ENCODE assay signal across 8 mouse cellular contexts in genomic region chr12:112873452-112874190, GRCm38 (mm10). TPM values are rescaled to one million over a fixed set of nuclear protein-coding genes. Genes with fewer than 3 reads are reported as not detected.
DNase-seq lines count a peak whose midpoint lies in the region; ATAC-seq and TF ChIP-seq lines count a peak whose summit lies in the region.

No protein-coding gene starts in this region.

- DNase-seq in cerebellum, adult 9-10 months, result peak; percentile 28
- DNase-seq in ZHBTc4 (ENCODE audit: low read depth, low spot score), result peak; percentile 88
- peak; percentile 55 to 87 for DNase-seq in left cerebral cortex, postnatal 10 days (ENCODE audit: extremely low spot score in 1 of 2, low spot score in 2 of 2)
- peak; percentile 70 for DNase-seq in mesoderm, embryonic 11.5 days (ENCODE audit: low read depth, low spot score)
- peak; percentile 64 to 73 for DNase-seq in spleen, adult 2 months (ENCODE audit: low read depth in 1 of 2, low spot score in 2 of 2)

- intact Hi-C loops in left cerebral cortex, postnatal 10 days (cut with DNase I), result no loop called here

- H3K4me1 ChIP-seq in embryonic facial prominence, embryonic 15.5 days, result peaks cover 66% of the 10 kb centered on the region
- H3K4me1 ChIP-seq in spleen, adult 2 months (ENCODE audit: control insufficient read depth, insufficient read depth, insufficient read length), result peaks cover 32% of the 10 kb centered on the region

- H3K36me3 ChIP-seq in embryonic facial prominence, embryonic 15.5 days, result no peaks in the 10 kb centered on the region
- no peaks in the 10 kb centered on the region for H3K36me3 ChIP-seq in spleen, adult 2 months (ENCODE audit: control insufficient read depth, insufficient read depth, low read length)

- peak overlapping the region; percentile 23 for H3K4me3 ChIP-seq in embryonic facial prominence, embryonic 15.5 days (replicated peaks)
- no peak overlapping the region for H3K4me3 ChIP-seq in spleen, adult 2 months (ENCODE audit: extremely low read depth, insufficient read depth, insufficient read length)

- ATAC-seq in cerebellum, adult (ENCODE audit: insufficient number of reproducible peaks, low FRiP score, low TSS enrichment), result no peak
- no peak for ATAC-seq in embryonic facial prominence, embryonic 15.5 days (ENCODE audit: insufficient number of reproducible peaks, low FRiP score, low TSS enrichment, low read depth)
- ATAC-seq in hematopoietic stem cell, adult 5-6 weeks (replicated peaks in 1 of 2; ENCODE audit: insufficient read depth in 1 of 2, low FRiP score in 2 of 2, low TSS enrichment in 1 of 2, low read depth in 1 of 2, poor library complexity in 2 of 2, severe bottlenecking in 2 of 2), result peak; percentile 44 to 54; a peak in 3 of 4 replicates

- no peak for TF ChIP-seq POLR2A in spleen, adult 2 months (IDR thresholded peaks at IDR 0.05; ENCODE audit: low read depth, low read length)

- 21% methylated on average over 18 of the region's 18 CpGs for WGBS in embryonic facial prominence, embryonic 15.5 days
- 27% methylated on average over 18 of the region's 18 CpGs for WGBS in spleen, adult 2 months

- no peak overlapping the region for H3K27ac ChIP-seq in embryonic facial prominence, embryonic 15.5 days (replicated peaks)
- H3K27ac ChIP-seq in spleen, adult 2 months (ENCODE audit: insufficient read depth, low read length), result no peak overlapping the region

- no peak overlapping the region for H3K9ac ChIP-seq in embryonic facial prominence, embryonic 15.5 days

- H3K27me3 ChIP-seq in embryonic facial prominence, embryonic 15.5 days, result peaks cover 63% of the 10 kb centered on the region
- H3K27me3 ChIP-seq in spleen, adult 2 months (ENCODE audit: control insufficient read depth, insufficient read depth, low read length), result peaks cover 6% of the 10 kb centered on the region

- no peaks in the 10 kb centered on the region for H3K9me3 ChIP-seq in embryonic facial prominence, embryonic 15.5 days (replicated peaks)

- TF ChIP-seq CTCF in spleen, adult 2 months (IDR thresholded peaks at IDR 0.05; ENCODE audit: extremely low read depth, insufficient read depth, insufficient read length, insufficient replicate concordance), result peak; percentile 86; the same call in 1 of the 2 replicates

- H3K4me2 ChIP-seq in embryonic facial prominence, embryonic 15.5 days (replicated peaks), result peak overlapping the region; percentile 38

RNA-seq across cellular contexts. Expression of gene Gpr132, which starts 5.6 kb away (rescaled TPM):
- 0.35 and 0.41 TPM in 2 replicates for polyA plus RNA-seq in embryonic facial prominence, embryonic 15.5 days (2015; fragmentation: Nextera tagmentation; extraction: Ambion mirVana)
- total RNA-seq in hematopoietic stem cell, adult 5-6 weeks (2017), result 14.8 and 15.9 TPM in 2 replicates
- total RNA-seq in left cerebral cortex, postnatal 10 days (2021), result not detected
- 77.9 and 81.1 TPM in 2 replicates for polyA plus RNA-seq in spleen, adult 2 months (2012; rRNA removed)

RNA-seq across cellular contexts. Expression of gene Cdca4, which starts 44.4 kb away (rescaled TPM):
- 99.7 and 110 TPM in 2 replicates for polyA plus RNA-seq in embryonic facial prominence, embryonic 15.5 days (2015; fragmentation: Nextera tagmentation; extraction: Ambion mirVana)
- 51.3 and 54.0 TPM in 2 replicates for total RNA-seq in hematopoietic stem cell, adult 5-6 weeks (2017)
- 10 to 100 TPM; 11.5 TPM for total RNA-seq in left cerebral cortex, postnatal 10 days (2021)
- 30.4 and 34.0 TPM in 2 replicates for polyA plus RNA-seq in spleen, adult 2 months (2012; rRNA removed)

RNA-seq across cellular contexts. Expression of gene Jag2, which starts 56.0 kb away (rescaled TPM):
- 13.0 and 14.3 TPM in 2 replicates for polyA plus RNA-seq in embryonic facial prominence, embryonic 15.5 days (2015; fragmentation: Nextera tagmentation; extraction: Ambion mirVana)
- total RNA-seq in hematopoietic stem cell, adult 5-6 weeks (2017), result 17.8 and 28.7 TPM in 2 replicates
- total RNA-seq in left cerebral cortex, postnatal 10 days (2021), result 10 to 100 TPM; 60.0 to 60.9 TPM
- polyA plus RNA-seq in spleen, adult 2 months (2012; rRNA removed), result 7.8 and 8.6 TPM in 2 replicates

Comparison
In these comparisons a context has a peak if more than half of its experiments do, and no peak if none do; other contexts are left out.
1. DNase-seq: peak in every context shown above with its lines; median percentile 88 in ZHBTc4; 71 in left cerebral cortex, postnatal 10 days; 70 in mesoderm, embryonic 11.5 days; 68 in spleen, adult 2 months; 28 in cerebellum, adult 9-10 months.
2. ATAC-seq: peak in hematopoietic stem cell, adult 5-6 weeks (2 of 2); none in cerebellum, adult (single experiment) and embryonic facial prominence, embryonic 15.5 days (single experiment).
3. RNA of gene Gpr132, which starts 5.6 kb away (total RNA-seq): 14.8 to 15.9 TPM in hematopoietic stem cell, adult 5-6 weeks; not detected in left cerebral cortex, postnatal 10 days; every median in the first group is over 10 times any median in the second.